Mouse (Mus musculus): ENCODE measurements at regions not wholly inside any gene's neighbourhood (a gene's known extent, or its start where the extent isn't known, plus 50 kb on each side); places are given as distances from the start of the nearest gene placed in this dataset.

GRCm38 (mm10) chr6:147944940-147945676 lies 102.0 kb upstream of the Far2 start:
- TF ChIP-seq CTCF (IDR thresholded peaks at IDR 0.05; ENCODE audit: borderline replicate concordance, extremely low read depth, insufficient read depth, insufficient read length) (no peak), POLR2A (IDR thresholded peaks at IDR 0.05; ENCODE audit: borderline replicate concordance, extremely low read depth, insufficient read depth, insufficient read length, poor library complexity, severe bottlenecking) (no peak)

Data from brain, embryonic 14.5 days (tissue).